Mouse (Mus musculus) midbrain, embryonic 14.5 days (tissue): Measurements from ENCODE around the gene Tmem72. TPM values are rescaled to one million over a fixed set of nuclear protein-coding genes. Genes with fewer than 3 reads are reported as not detected.
A peak's percentile ranks its signal among the peaks of the same experiment; 100 is the strongest.

Source experiments
- ATAC-seq: fragments of 200-750 bp; cut with Nextera tagmentation; 2 replicates; pipeline ENCODE4 v1.8.0; 2017; ENCODE audit warnings: moderate number of reproducible peaks, moderate library complexity; ENCODE audit not compliant: low FRiP score, low TSS enrichment
- DNase-seq: peaks from one replicate; pipeline ENCODE4 v3.0.0-alpha.2; 2015
- H3K27ac ChIP-seq: fragments of 300-500 bp; sonication (generic); replicated peaks from 2 replicates; pipeline ENCODE4 v1.5.1; 2014; ENCODE audit warnings: mild to moderate bottlenecking, low read depth, low read length, moderate library complexity
- H3K27me3 ChIP-seq: fragments of 300-500 bp; sonication (generic); 2 replicates; pipeline ENCODE4 v1.6.1; 2014; ENCODE audit warnings: low read length, control low read depth, mixed read lengths; ENCODE audit not compliant: control insufficient read depth, insufficient read depth
- H3K36me3 ChIP-seq: fragments of 300-500 bp; sonication (generic); 2 replicates; pipeline ENCODE4 v1.6.1; 2014; ENCODE audit warnings: low read length, control low read depth; ENCODE audit not compliant: control insufficient read depth, insufficient read depth
- H3K4me1 ChIP-seq: fragments of 300-500 bp; sonication (generic); 2 replicates; pipeline ENCODE4 v1.6.1; 2014; ENCODE audit warnings: mild to moderate bottlenecking, antibody characterized with exemption, low read length, control low read depth; ENCODE audit not compliant: control insufficient read depth, insufficient read depth
- H3K4me2 ChIP-seq: fragments of 300-500 bp; sonication (generic); 2 replicates; pipeline ENCODE4 v1.6.1; 2014; ENCODE audit warnings: mild to moderate bottlenecking, low read length, moderate library complexity
- H3K4me3 ChIP-seq: fragments of 300-500 bp; sonication (generic); replicated peaks from 2 replicates; pipeline ENCODE4 v1.5.1; 2014; ENCODE audit warnings: low read depth, low read length
- H3K9ac ChIP-seq: fragments of 300-500 bp; sonication (generic); replicated peaks from 2 replicates; pipeline ENCODE4 v1.6.1; 2014; ENCODE audit warnings: mild to moderate bottlenecking, low read length, moderate library complexity
- H3K9me3 ChIP-seq: fragments of 300-500 bp; sonication (generic); 2 replicates; pipeline ENCODE4 v1.6.1; 2016; ENCODE audit warnings: low read length, control low read depth, mixed read lengths; ENCODE audit not compliant: control insufficient read depth
- WGBS: fragments of 180-500 bp; shearing (Covaris S2); extraction: QIAGEN DNeasy Blood & Tissue Kit; methylation state at CpG from one replicate; pipeline ENCODE4 v1.1.7; 2014; 5-methylcytosine and 5-hydroxymethylcytosine counted together
- microRNA-seq: library from miRNA; unstranded; fragments of <30 nt; microRNA quantifications from one replicate; pipeline ENCODE4, GENCODE M21; 2016
- polyA plus RNA-seq: library from polyadenylated mRNA; unstranded; fragments of >200 nt; fragmentation: Nextera tagmentation; extraction: Ambion mirVana; gene quantifications from 2 replicates; pipeline ENCODE4 v1.2.1, GENCODE M21; 2014

Tmem72 gene
- polyA plus RNA-seq, 1 experiment from 2014 or later: 0.14 TPM

DNA sequence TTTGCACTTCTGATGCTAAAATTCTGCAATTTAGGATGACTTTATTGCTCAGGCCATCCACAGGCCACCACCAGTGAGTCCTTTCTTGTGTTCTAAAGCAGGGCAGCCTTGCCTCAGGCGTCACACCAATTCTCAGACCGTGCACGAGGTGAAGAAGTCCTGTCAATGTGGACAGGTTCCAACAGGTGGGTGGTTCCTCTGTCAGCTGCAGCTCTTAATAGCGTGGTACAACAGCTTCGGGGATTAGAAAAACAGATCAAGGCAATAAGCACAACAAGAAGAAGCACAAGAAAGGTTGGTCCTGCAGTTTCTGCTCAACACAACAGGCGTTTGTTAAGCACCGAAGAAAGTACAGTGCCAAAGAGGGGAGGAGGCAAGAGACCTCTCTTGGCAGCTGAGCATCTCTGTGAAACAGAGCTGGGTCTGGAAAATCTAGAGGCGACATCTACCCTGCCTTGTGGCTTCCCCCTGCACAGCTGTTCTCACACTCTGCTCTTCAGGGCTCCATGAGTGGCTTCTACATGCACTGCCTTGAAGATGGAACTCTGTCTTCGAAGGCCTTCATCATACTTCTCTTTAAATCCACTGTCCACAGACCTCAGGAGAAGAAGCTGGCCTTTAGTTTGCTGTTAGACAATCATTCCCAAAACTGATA lies 80.0 kb downstream of the Tmem72 start:
- Histone ChIP-seq H3K9ac (no peak overlapping the region), H3K4me1 (no peaks in the 10 kb centered on the region), H3K36me3 (no peaks in the 10 kb centered on the region; the same call in 1 of the 2 replicates), H3K4me3 (no peak overlapping the region), H3K4me2 (no peak overlapping the region), H3K9me3 (no peaks in the 10 kb centered on the region), H3K27me3 (no peaks in the 10 kb centered on the region), H3K27ac (no peak overlapping the region)
- ATAC-seq: no peak
- DNase-seq: no peak
- WGBS: 88% methylated on average over 9 of the region's 9 CpGs

- DNase-seq: no peak
- H3K27ac ChIP-seq: no peak overlapping the region
Measured at GRCm38 (mm10) chr6:116635251-116636180, 81.2 kb downstream of the Tmem72 start.

DNA sequence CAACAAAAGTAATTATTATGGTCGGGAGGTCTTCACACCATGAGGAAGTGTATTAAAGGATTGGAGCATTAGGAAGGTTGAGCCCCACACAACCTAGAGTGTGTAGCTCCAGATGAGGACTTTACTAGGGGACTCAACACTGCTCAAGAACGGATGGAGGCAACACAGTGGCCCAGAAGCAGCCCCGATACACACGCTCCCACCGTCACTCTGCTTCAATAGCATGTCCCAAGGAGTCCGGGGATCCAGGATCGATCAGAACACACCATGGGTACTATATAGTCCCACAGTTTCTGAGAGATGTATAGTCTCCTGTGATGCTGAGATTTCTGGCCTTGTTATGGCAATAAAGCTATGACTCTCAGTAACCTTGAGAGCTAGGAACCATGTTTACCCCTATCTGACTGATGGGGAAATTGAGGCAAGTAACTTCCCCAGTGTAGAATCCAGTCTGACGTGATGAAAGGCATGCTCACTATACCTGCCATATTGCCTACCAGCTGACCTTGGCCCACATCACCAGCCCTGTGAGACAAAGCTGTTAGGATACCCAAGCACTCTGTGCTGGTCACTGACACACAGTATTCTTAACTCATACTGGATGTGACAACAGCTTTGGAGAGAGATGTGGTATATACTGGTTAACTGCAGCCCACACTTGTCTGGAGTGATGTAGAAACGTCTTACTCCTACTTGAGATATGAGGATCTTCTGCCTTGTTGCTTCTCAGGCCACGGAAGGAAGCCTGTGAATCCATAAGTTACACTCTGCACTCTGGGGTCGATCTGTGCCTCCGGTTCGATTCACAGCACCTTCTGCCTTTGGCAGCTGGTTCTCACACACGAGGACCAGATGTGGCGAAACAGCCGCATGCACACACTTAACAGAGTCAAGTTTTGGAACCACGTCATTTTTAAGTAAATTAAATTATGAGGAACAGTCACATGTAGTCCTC lies 82.7 kb downstream of the Tmem72 start:
- DNase-seq: no peak
- no peaks in the 10 kb centered on the region; the same call in 1 of the 2 replicates for H3K36me3 ChIP-seq
- no peak overlapping the region for H3K27ac ChIP-seq
- WGBS: 92% methylated on average over 17 of the region's 17 CpGs
- H3K4me1 ChIP-seq: no peaks in the 10 kb centered on the region; the same call in 1 of the 2 replicates
- H3K9me3 ChIP-seq: no peaks in the 10 kb centered on the region
- H3K4me3 ChIP-seq: no peak overlapping the region
- no peaks in the 10 kb centered on the region for H3K27me3 ChIP-seq
- ATAC-seq: no peak
- H3K9ac ChIP-seq: no peak overlapping the region
- H3K4me2 ChIP-seq: no peak overlapping the region

More at GRCm38 (mm10) chr6:116635251-116636180, 81.2 kb downstream of the Tmem72 start:
- no peak overlapping the region for H3K4me2 ChIP-seq
- no peak overlapping the region for H3K9ac ChIP-seq
- no peaks in the 10 kb centered on the region for H3K4me1 ChIP-seq
- H3K36me3 ChIP-seq: no peaks in the 10 kb centered on the region; the same call in 1 of the 2 replicates
- no peaks in the 10 kb centered on the region for H3K9me3 ChIP-seq
- ATAC-seq: no peak
- 86% methylated on average over 10 of the region's 10 CpGs for WGBS
- no peak overlapping the region for H3K4me3 ChIP-seq
- H3K27me3 ChIP-seq: no peaks in the 10 kb centered on the region

GRCm38 (mm10) chr6:116632129-116632528 lies 84.6 kb downstream of the Tmem72 start:
- WGBS: 51% methylated on average over 1 of the region's 1 CpGs
- H3K27me3 ChIP-seq: no peaks in the 10 kb centered on the region
- H3K4me1 ChIP-seq: peaks cover 3% of the 10 kb centered on the region
- H3K27ac ChIP-seq: no peak overlapping the region
- no peaks in the 10 kb centered on the region for H3K9me3 ChIP-seq
- peak; percentile 76 for DNase-seq
- H3K36me3 ChIP-seq: 0 out of 2 replicates have a peak, but pooled peaks cover under 1% of the 10 kb centered on the region
- no peak overlapping the region for H3K4me2 ChIP-seq
- H3K9ac ChIP-seq: no peak overlapping the region
- H3K4me3 ChIP-seq: no peak overlapping the region
- ATAC-seq: no peak

GRCm38 (mm10) chr6:116629766-116630165 lies 86.9 kb downstream of the Tmem72 start:
- DNase-seq (peak; percentile 12), ATAC-seq (no peak)
- Histone ChIP-seq H3K27ac (no peak overlapping the region), H3K27me3 (no peaks in the 10 kb centered on the region), H3K4me3 (no peak overlapping the region), H3K4me1 (peaks cover 5% of the 10 kb centered on the region), H3K9ac (no peak overlapping the region), H3K36me3 (peaks cover 20% of the 10 kb centered on the region), H3K9me3 (no peaks in the 10 kb centered on the region), H3K4me2 (no peak overlapping the region)
- WGBS: 94% methylated on average over 10 of the region's 10 CpGs

Small RNAs within 50 kb of the gene (microRNA-seq; reads per million reads assigned to microRNA genes)
- gene Mir7043: 2.1 reads per million, percentile 12 among the genes with 10 or more reads in this experiment

Other genes with a start within 250 kb of the Tmem72 start
- gene Olfr211, start 227.8 kb downstream of the Tmem72 start, polyA plus RNA-seq: not detected in 2 replicates
- not detected in 2 replicates for gene Olfr212, start 210.4 kb downstream of the Tmem72 start, polyA plus RNA-seq
- not detected in 2 replicates for gene Olfr213, start 178.5 kb downstream of the Tmem72 start, polyA plus RNA-seq
- 0.31 and 0.58 TPM in 2 replicates for gene Gm5580, start 165.8 kb downstream of the Tmem72 start, polyA plus RNA-seq
- gene Olfr214, start 162.7 kb downstream of the Tmem72 start, polyA plus RNA-seq: not detected in 2 replicates
- not detected in 2 replicates for gene Olfr215, start 132.7 kb downstream of the Tmem72 start, polyA plus RNA-seq
- gene Zfp422, start 87.9 kb downstream of the Tmem72 start, polyA plus RNA-seq: 163 and 207 TPM in 2 replicates
- 4.7 and 7.3 TPM in 2 replicates for gene Depp1, start 66.3 kb downstream of the Tmem72 start, polyA plus RNA-seq
- 13.7 and 19.4 TPM in 2 replicates for gene Rassf4, start 43.0 kb downstream of the Tmem72 start, polyA plus RNA-seq